Comparison of ENCODE assay signal across 8 mouse cellular contexts in the genomic region with DNA sequence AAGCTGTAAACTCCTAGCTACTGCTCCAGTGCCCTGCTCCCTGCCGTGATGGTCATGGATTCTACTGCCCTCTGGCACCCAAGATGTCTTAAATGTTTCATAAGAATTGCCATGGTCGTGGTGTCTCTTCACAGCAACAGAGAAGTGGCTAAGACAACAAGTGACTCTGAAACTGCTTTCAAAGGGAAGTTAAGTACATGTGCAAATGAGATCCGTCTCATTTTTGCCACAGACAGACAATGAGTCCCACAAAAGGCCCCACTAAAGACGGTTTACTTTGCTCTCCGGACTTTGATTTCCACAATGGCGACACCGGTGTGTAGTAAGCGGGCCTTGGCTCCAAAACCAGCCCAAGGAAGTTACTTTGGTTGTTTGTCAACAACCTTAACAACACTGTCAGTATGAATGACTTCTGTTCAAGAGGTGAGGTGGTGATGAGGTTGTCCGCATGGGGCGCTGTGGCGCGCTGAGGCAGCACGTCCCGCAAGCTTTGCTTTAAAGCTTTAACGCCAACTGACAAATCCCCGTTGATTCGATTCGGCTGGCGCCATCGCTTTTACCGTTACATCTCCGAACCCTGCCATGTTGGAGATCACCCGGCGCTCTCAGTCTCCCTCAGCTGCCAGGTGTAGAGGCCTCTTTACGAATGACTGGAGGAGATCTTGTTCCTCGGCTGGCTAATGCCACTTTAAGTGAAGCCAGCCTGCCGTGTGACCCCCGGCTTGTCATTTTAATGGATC.
A peak's percentile ranks its signal among the peaks of the same experiment; 100 is the strongest.
DNase-seq lines count a peak whose midpoint lies in the region; ATAC-seq lines count a peak whose summit lies in the region.

No protein-coding gene starts in this region.

- peak overlapping the region; percentile 66 for H3K9ac ChIP-seq in intestine, embryonic 16.5 days (ENCODE audit: low read depth, low read length)

- 4% methylated on average over 28 of the region's 28 CpGs for WGBS in intestine, embryonic 16.5 days

- H3K36me3 ChIP-seq in intestine, embryonic 16.5 days (ENCODE audit: control insufficient read depth, insufficient read depth, low read length), result no peaks in the 10 kb centered on the region

- H3K4me3 ChIP-seq in intestine, embryonic 16.5 days (ENCODE audit: low read length), result peak overlapping the region; percentile 46

- DNase-seq in adrenal gland, adult 8-10 months, result peak; percentile 56
- DNase-seq in embryo, embryonic 11 days, result peak; percentile 90
- DNase-seq in gastrocnemius, postnatal 25 days, result peak; percentile 19
- DNase-seq in left cerebral cortex, postnatal 25 days (ENCODE audit: low spot score in 2 of 2), result peak; percentile 73 to 77
- peak; percentile 87 for DNase-seq in right cerebral cortex, postnatal 4 days
- no peak for DNase-seq in adipocyte (ENCODE audit: low spot score)

- no peaks in the 10 kb centered on the region for H3K4me1 ChIP-seq in intestine, embryonic 16.5 days (ENCODE audit: control insufficient read depth, insufficient read depth, low read length)

- H3K9me3 ChIP-seq in intestine, embryonic 16.5 days (ENCODE audit: control insufficient read depth, low read length), result no peaks in the 10 kb centered on the region

- no peak overlapping the region for H3K27ac ChIP-seq in intestine, embryonic 16.5 days (ENCODE audit: low read length)

- ATAC-seq in intestine, embryonic 16.5 days, result 0 out of 2 replicates have a peak, but pooled peaks have one; percentile 28
- ATAC-seq in megakaryocyte-erythroid progenitor cell, adult 5-6 weeks (replicated peaks; ENCODE audit: low FRiP score, low TSS enrichment, poor library complexity, severe bottlenecking), result peak; percentile 94

- no peaks in the 10 kb centered on the region for H3K27me3 ChIP-seq in intestine, embryonic 16.5 days (replicated peaks; ENCODE audit: control insufficient read depth, insufficient read depth, low read length)

- intact Hi-C loops in left cerebral cortex, postnatal 25 days (cut with DNase I), result no loop called here

- peak overlapping the region; percentile 83 for H3K4me2 ChIP-seq in intestine, embryonic 16.5 days (ENCODE audit: low read depth, low read length)
